Mouse (Mus musculus) heart, postnatal 4 days (tissue): Measurements from ENCODE around the gene Ugt2b38. TPM values are rescaled to one million over a fixed set of nuclear protein-coding genes. Genes with fewer than 3 reads are reported as not detected.
"Not testable (repeated sequence)": the region's sequence is repeated elsewhere in the genome, so short reads cannot be mapped to it uniquely, and the experiment has no call there.

ENCODE experiments used
- DNase-seq: peaks from one replicate; pipeline ENCODE4 v3.0.0; 2021
- total RNA-seq, 2 experiments: library from RNA; stranded (reverse); gene quantifications; 2 replicates each; pipeline ENCODE4 v1.2.3; 2021

The Ugt2b38 gene
- not detected for total RNA-seq

- not testable (repeated sequence) for DNase-seq
These were observed at the start of gene Ugt2b38 for GRCm38 (mm10) chr5:87424041-87424440. Gene Ugt2b38, minus strand, starts transcription at chr5:87424203.

GRCm38 (mm10) chr5:87458810-87459209, 34.8 kb upstream of the Ugt2b38 start:
- DNase-seq: no peak

GRCm38 (mm10) chr5:87457701-87458100, 33.7 kb upstream of the Ugt2b38 start:
- no peak for DNase-seq

GRCm38 (mm10) chr5:87456216-87456850, 32.3 kb upstream of the Ugt2b38 start:
- DNase-seq: no peak

GRCm38 (mm10) chr5:87455519-87455918, 31.5 kb upstream of the Ugt2b38 start:
- no peak for DNase-seq

GRCm38 (mm10) chr5:87452514-87452913, 28.5 kb upstream of the Ugt2b38 start:
- DNase-seq: not testable (repeated sequence)

- no peak for DNase-seq
These were observed 12.3 kb upstream of the Ugt2b38 start for GRCm38 (mm10) chr5:87436264-87436663.

GRCm38 (mm10) chr5:87425676-87426075, 1.7 kb upstream of the Ugt2b38 start:
- no peak for DNase-seq

- no peak for DNase-seq
These were observed 27.0 kb downstream of the Ugt2b38 start for GRCm38 (mm10) chr5:87396968-87397367.

GRCm38 (mm10) chr5:87390818-87391217, 33.2 kb downstream of the Ugt2b38 start:
- no peak for DNase-seq

GRCm38 (mm10) chr5:87380234-87380633, 43.8 kb downstream of the Ugt2b38 start:
- no peak for DNase-seq

- DNase-seq: no peak
These were observed 44.2 kb downstream of the Ugt2b38 start for GRCm38 (mm10) chr5:87379825-87380224.

GRCm38 (mm10) chr5:87375874-87376383, 48.1 kb downstream of the Ugt2b38 start:
- DNase-seq: no peak

GRCm38 (mm10) chr5:87373502-87373863, 50.5 kb downstream of the Ugt2b38 start:
- no peak for DNase-seq

GRCm38 (mm10) chr5:87372788-87373501, 51.1 kb downstream of the Ugt2b38 start:
- DNase-seq: not testable (repeated sequence)

Other genes starting within 250 kb of the Ugt2b38 start
- gene Ugt2b37, start 169.4 kb downstream of the Ugt2b38 start, total RNA-seq: not detected
- not detected for gene Ugt2a3, start 87.0 kb downstream of the Ugt2b38 start, total RNA-seq
- not detected for gene Ugt2a2, start 58.1 kb upstream of the Ugt2b38 start, total RNA-seq
- gene Gm43638, start 62.6 kb upstream of the Ugt2b38 start, total RNA-seq: not detected
- gene Ugt2a1, start 66.7 kb upstream of the Ugt2b38 start, total RNA-seq: not detected
- not detected for gene Sult1b1, start 114.0 kb upstream of the Ugt2b38 start, total RNA-seq
- not detected for gene Sult1d1, start 144.8 kb upstream of the Ugt2b38 start, total RNA-seq
- gene Sult1e1, start 167.4 kb upstream of the Ugt2b38 start, total RNA-seq: not detected
- not detected for gene Csn1s1, start 242.0 kb upstream of the Ugt2b38 start, total RNA-seq